Mouse (Mus musculus) lung, postnatal 0 days (tissue): ENCODE measurements around the gene Ccdc74a.

Experiments
- CTCF ChIP-seq: IDR thresholded peaks from 2 replicates; pipeline ENCODE4 v1.5.1; 2016; ENCODE audit warnings: antibody characterized with exemption, mild to moderate bottlenecking
- EP300 ChIP-seq: IDR thresholded peaks from 2 replicates; pipeline ENCODE4 v1.6.1; 2016; ENCODE audit warnings: antibody characterized with exemption, mild to moderate bottlenecking, control low read depth

DNA sequence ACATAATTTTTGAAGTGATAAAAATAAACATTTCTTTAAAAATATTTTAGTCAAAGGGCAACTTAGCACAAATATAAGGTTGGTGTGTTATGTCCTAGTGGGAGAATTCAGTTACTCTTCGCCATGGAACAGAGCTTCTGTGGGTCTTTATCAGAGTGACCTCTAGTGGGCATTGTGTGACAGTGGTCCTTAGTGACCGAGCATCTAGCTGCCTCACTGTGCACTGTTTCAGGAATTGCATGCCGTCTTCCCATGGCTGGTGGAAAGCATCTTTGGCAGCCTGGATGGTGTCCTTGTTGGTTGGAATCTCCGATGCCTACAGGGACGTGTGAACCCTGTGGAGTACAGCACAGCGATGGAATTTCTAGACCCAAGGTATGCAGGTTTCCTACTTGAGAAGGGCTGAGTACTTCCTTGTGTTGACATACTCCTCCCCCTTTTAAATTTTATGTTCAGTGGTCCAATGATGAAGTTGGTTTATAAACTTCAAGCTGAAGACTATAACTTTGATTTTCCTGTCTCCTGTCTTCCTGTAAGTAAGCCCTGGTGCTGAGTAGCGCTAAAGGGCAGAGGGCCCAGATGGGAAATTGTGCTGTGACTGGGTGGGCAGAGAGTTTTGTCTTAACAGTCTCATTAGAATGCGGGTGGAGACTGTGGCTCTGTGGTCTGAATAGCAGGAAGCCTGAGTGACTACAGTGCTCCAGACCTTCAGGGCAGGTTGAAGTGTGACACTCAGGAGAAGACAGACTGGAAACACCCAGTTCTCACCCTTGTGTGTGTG is 20.6 kb upstream of the Ccdc74a start:
- TF ChIP-seq EP300 = peak; percentile 75
- TF ChIP-seq CTCF = peak; percentile 75
